Mouse (Mus musculus): ENCODE results near the gene Ncoa4.
"Not testable (repeated sequence)": the region's sequence is repeated elsewhere in the genome, so short reads cannot be mapped to it uniquely, and the experiment has no call there.

The Ncoa4 gene

DNA sequence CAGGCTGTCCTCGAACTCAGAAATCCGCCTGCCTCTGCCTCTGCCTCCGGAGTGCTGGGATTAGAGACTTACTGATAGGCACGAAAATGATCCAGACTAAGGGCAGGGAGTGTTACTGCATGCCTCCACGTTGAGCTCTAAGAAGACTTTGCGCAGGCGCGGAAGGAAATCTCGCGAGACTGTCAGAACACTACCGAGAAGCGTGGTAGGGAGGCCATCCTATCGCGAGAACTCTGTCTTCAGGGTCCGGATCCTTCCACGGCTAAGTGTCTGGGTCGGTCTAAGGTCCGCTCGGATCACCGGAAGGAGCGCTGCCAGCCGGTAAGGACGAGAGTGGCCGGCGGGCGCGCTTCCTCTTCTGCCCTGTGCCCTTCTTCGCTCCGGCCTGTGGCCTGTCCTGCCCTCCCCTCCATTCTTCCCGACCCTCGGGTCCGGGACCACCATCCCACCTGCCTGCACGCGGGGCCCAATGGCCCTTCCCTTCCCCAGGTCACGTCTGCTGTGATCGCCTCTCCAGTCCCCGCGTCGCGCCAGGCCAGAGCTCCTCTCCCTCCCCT lies at the start of gene Ncoa4:
Gene Ncoa4, plus strand, starts transcription at position 176 of the 557 bp plus-strand sequence.
- peak; percentile 98 for DNase-seq

DNA sequence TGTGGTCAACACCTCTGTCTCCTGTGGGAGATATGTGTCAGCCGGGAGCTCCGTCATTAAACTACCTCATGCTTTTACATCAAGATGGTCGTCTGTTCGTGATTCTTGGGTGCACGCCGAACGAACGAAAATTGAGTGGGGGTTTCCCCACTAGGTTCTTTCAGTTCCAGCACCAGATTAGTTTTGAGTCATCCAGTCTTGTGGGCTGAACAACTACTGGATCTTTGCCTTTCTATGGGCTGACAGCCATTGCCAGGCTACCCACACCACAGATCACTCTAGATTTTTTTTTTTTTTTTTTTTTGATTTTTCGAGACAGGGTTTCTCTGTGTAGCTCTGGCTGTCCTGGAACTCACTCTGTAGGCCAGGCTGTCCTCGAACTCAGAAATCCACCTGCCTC lies 47.5 kb upstream of the Ncoa4 start:
- DNase-seq: not testable (repeated sequence)

DNA sequence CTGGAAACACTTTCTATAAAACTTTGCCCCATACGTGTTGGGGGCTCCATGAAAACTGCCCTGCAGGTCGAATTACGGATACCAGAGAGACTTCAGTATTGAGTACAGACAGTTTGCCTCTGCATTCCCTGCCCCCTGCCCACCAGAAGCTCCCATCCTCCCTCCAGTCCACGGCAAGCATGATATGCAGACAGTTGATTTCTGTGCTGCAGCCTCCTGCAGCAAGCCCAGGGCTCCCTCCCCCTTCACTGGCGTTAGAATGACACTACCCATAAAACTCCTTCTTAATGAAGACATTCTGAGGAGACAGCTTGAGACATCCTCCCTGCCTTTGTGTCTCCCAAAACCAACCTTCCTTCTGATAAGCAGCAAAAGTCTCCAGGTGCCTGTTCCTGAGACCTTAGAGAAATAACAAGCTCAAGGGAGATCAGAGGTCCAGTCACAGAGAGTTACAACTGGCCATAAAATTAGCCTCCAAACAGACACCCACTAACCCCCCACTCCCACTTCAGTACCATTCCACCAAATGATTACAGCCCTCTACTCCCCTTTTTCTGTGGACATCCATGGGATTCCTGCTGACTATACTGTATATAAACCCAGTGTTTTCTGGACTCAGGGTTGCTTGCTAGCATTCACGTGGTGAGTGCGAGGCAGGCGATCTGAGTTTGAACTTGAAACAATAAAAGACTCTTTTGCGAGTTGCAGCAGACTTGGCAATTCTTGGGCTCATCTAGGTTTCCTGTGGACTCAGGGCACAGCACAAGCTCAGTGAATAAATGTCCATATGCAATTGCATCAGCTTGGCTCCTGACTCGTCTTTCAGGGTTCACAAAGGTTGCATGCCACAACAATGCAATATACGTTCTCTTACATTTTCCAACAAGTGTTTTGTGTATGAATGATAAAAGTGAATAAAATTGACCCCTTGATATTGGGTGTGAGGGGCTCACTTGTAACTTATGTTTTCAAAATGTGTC lies 38.4 kb upstream of the Ncoa4 start:
- no peak for DNase-seq

DNA sequence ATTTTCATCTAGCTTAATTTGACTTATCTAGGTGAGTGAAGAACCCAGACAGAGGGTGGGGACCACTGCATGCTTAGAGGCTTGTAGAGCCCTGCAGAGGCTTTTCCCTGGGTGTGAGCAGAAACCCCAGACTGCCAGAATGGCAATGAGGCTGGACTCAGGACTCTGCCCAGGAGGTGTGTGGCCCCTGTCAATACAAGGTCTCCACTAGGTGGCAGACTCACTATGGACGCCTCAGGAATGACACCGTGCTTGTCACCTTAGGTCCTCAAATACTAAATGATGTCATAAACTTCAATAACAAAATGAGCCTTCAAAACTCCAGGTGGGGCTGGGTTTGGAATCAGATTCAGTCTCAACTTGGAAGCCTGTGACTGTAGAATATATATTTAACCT lies 37.7 kb upstream of the Ncoa4 start:
- DNase-seq: no peak

DNA sequence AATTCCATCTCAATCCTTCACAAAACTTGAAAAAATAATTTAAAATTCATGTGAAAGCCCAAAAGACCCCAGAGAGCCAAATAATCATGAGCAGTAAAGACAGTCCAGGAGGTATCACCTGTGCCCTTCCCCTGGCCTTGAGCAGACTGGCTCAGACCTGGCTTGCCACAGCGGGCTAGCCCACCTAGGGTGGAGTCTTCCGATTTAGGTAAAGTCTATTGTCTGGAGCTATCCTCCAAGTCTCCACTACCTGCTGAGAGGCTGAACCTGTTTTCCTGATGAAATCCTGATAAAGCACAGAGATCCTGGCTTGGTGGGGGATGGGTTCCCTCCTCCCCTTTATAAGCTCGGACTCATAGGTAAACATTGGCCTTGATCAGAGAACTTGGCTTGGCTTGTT lies 35.4 kb upstream of the Ncoa4 start:
- DNase-seq: no peak

DNA sequence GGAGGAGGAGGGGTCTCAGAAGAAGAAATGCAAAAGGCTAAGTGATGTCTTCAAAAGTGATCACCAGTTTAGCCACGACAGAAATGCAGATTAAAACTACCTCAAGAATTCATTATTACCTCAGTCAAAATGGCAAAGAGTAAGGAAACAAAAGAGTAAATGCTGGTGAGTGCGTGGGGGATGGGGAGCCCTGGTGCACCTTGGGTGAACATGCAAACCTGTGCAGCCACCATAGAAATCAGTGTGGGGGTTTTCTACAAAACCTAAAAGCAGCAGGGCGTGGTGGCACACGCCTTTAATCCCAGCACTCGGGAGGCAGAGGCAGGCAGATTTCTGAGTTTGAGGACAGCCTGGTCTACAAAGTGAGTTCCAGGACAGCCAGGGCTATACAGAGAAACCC lies 34.4 kb upstream of the Ncoa4 start:
- not testable (repeated sequence) for DNase-seq

DNA sequence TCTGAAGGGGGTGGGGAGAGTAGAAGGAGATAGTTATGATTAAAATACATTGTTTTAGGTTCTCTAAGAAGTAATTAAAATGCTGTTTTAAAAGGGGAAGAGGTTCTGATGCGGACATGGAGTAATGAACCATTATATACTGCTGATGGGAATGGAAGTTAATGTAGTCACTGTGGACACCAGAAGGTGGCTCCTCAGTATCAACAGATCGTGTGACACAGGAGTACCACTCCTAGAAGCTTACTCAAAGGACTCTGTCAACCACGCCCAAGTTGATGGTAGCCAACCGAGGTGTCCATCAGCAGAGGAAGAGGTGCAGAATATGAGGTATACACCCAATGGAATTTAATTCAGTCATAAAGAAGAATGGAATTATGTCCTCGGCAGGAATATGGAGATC lies 31.3 kb upstream of the Ncoa4 start:
- DNase-seq: no peak

DNA sequence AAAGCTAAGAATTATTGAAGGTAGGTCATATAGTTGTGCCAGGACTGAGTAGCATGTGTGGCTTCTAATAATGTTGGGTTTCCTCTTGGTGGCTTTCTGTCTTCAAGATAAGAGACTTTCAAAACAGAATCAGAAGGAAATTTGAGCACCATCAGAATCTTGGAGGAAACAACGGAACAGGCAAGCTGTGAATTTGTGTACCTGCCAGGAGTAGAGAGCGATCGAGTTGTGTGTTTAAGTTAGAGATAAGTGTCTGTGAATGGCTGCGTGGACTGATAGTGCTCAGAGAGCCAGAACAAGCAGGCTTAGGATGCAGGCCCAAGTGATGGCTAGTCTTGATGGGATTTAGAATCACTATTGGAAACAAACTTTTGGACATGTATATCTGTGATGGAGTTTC lies 27.8 kb upstream of the Ncoa4 start:
- no peak for DNase-seq

DNA sequence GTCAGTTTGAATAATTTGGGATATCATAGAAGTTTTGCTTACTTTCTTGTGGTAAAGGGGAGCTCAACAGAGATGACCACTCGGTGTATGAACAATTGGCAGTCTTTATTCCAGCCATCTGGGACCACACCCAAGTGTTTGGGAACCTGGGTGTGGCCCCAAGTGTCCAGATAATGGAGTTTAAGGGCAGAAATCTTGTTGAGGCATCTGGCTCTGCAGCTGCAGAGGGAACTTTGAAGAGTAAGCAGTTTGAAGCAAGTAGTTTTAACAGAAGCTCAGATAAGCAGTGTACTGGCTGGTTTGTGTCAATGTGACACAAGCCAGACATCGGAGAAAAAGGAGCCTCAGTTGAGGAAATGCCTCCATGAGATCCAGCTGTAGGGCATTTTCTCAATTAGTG lies 25.4 kb upstream of the Ncoa4 start:
- no peak for DNase-seq

DNA sequence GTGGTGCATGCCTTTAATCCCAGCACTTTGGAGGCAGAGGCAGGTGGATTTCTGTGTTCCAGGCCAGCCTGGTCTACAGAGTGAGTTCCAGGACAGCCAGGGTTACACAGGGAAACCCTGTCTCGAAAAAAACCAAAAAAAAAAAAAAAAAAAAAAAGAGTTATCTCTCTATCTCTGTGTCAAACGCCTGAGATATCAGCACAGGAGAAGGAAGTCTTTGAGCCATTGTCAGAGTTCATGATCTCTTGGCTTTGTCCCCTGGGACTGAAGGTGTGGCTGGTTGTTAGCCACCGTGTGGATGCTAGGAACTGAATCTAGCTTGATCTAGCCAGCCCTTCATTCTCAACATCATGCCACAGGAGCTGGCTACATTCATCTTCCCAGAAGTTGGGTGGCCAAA lies 23.2 kb upstream of the Ncoa4 start:
- DNase-seq: not testable (repeated sequence)

DNA sequence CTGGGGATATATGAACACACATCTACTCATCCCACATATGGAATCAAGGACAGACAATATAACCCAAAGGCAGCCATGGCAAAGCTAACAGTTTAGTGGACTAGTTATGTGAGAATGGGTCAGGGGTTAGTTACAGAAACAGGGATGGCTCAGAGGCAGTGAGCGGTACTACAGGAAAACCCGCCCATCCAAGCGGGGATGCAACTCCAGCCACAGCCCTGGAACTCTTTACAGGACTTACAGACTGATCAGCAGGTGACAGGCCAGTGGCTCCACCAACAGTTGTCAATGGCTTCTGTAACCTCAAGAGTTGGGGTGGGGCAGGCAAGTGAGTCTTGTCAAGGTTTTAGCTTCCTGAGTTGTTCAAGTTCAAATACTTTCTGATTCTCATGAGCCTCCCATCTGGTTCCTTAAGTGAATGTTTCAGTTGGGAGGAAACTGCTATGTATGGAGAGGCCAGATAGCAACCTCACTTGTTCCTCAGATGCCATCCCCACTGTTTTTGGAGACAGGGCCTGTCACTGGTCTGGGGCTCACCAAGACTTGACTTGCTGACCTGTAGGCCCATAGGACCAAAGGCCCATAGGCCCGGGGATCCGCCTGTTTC lies 19.2 kb upstream of the Ncoa4 start:
- DNase-seq: no peak

DNA sequence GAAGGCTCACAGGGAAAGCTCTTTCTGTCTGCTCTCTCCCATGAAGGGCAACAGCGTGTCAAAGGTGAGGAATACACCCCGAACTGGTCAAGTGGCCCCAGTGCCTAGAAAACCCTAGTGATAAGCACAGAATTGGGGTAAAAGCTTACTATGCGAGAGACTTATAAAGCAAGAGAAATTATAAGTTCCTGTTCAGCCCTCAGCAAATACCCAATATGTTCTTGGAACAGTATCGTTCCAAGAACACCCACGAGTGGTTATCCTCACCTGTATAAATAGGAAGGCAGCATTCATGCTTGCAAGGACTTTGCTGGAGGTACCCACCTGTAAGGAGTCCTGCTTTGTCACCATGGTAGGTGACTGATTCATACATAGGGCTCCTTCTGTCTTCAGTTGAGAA lies 17.9 kb upstream of the Ncoa4 start, which contains the start of gene Msmb:
Gene Msmb, plus strand, starts transcription at position 301 of the 400 bp plus-strand sequence.
- DNase-seq: no peak

DNA sequence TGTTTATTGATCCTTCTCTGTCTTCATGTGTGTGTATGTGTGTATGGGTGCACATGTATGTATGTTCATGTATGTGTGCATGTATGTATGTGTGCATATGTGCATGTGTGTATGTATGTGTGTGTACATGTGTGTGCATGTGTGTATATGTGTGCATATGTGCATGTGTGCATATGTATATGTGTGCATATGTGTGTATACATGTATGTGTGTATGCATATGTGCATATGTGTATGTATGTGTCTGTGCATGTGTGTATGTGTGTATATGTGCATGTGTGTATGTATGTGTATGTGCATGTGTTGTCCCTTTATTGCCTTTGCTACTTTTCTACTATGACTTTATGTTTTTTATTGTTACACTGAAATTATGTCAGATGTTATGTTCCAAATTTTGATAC lies 14.9 kb upstream of the Ncoa4 start:
- no peak for DNase-seq

DNA sequence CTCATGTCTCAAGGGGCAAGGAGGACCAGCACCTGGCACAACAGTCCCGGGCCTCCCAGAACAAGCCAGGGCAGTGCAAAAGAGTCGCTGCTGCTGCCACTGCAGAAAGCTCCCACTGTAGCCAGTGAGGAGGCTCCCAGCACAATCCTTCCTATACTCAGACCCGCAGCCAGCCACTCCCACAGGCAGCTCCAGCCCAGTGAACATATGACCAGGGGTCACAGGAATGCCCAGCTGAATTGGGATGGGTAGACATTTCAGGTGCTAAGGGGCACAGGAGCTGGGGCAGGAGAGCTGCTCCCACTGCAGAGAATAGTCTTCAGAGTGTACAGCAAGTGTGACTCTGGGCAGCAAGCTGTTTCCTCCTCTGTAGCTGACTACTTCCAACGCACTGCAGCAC lies 14.3 kb upstream of the Ncoa4 start:
- no peak for DNase-seq

DNA sequence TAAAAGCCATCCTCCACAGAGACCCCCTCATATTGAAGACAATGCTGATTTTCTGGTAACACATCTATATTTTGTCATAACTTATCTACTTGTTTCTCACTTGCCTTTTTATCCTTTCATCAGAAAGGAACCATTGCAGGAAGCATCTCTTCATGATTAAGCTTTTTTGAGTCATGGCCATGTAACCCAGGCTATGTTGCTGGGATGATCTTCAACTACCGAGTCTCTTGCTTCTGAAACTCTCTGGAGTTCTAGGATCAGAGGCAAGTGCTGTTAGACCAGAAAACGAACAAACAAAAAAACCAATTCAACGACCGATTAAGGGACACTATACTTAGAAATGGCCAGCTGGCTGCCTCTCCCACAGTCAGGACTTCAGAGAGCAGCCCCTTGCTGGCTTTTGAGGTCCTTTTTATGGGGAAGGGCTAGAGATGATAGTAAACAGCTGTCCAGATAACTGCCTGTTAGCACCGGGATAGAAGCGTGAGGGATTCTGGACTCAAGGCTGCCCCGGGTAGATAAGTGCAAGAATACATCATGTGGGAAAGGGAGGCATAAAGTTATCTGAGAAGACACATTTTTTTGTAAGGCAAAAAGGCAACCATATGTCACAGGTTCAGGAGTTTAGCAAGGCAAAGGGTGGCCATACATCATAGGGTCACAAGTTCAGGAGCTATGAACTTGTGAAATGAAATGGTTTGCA lies 13.7 kb upstream of the Ncoa4 start:
- DNase-seq: no peak

DNA sequence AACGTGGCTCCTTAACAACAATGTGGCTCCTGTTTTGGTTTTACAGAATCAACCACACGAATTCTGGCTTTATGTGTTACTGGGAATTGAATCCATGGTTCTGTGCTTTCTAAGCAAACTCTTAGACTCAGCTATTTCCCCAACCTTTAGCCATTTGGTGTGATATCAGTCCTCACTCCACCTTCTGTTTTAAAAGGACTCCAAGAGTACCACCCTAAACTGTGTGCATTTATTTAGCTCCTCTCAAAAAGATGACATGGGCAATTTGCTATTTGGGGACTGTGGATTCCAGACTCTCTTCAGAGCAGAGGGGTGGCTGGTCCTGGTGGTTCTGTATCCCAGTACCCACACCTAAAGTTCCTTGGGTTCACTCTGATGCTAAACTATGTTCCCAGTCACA lies 13.1 kb upstream of the Ncoa4 start:
- DNase-seq: no peak

DNA sequence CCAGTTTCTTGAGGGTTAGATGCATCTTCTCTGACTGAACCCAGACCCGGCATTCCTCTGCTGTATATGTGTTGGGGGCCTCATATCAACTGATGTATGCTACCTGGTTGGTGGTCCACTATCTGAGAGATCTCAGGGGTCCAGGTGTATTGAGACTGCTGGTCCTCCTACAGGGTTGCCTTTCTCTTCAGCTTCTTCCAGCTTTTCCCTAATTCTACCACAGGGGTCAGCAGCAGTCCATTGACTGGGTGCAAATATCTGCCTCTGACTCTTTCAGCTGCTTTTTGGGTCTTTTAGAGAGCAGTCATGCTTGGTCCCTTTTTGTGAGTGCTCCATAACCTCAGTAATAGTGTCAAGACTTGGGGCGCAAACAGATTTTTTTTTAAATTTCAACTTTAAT lies 8.8 kb upstream of the Ncoa4 start:
- no peak for DNase-seq

DNA sequence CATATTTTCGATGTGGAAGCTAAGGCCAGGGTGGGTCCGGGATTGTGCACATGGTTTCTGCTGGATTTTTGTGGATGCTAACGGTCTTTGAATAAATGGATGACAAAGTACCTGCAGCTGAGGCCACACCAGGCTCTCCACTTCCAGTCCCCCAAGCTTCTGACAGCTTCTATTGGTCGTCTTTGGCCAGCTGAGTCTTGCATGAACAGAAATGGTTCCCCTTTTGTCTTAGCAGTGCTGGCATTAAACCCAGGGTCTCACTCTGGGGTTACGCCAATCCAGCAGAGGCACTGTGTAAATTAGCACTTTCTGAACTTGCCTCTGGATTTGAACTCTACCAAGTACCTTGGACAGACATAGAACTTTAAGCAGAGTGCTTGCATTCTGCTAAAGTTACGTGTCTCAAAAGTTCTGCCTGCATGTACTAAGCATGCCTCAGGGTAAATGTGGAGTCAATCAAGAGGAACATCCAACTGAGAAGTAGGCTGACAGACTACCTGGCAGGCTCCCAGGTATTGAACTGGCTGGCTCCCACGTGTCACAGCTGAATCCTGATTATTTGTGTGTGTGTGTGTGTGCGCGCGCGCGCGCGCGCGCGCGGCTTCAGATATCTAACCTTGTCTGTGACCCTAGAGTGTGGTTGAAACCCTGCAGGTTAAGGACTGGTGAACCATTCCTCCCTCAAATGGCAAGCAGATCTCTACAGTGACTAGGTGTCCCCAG lies 7.3 kb upstream of the Ncoa4 start:
- no peak for DNase-seq

DNA sequence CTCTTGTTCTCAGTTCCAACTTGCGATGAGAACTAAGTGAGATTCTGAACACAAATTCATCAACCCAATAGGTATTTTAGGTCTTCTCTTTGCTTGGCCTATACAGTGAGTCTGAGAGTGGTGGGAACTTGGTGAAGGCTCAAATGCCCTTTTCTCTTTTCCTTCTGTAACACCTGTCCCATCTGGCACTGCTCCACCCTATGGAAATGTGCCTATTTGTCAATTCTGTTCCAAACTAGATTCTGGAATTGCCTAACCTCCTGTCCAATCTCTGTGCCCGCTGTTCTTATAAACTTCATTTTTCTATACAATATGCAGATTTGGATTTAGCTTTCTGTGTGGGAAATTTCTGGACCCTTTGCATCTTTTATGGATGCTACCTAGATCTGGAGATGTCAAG lies 6.5 kb upstream of the Ncoa4 start:
- DNase-seq: no peak

DNA sequence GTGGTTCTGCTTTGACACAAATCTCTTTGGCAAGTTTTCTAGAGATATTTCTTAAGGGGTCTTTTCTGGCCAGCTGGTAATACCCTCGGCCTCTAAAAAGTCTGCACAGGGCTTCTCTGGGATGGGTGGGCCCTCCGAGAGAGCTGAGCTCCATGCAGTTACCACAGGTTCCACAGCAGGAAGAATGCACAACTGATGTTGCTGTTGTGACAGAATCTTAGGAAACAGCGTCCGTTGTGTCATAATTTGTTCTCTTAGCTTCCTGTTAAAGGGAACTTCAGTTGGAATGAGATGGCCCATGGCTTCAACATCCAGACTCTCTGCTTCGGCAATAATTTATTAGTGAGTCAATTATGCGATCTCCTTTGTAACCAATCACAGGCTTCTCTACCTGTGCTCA lies 4.9 kb upstream of the Ncoa4 start:
- DNase-seq: no peak

DNA sequence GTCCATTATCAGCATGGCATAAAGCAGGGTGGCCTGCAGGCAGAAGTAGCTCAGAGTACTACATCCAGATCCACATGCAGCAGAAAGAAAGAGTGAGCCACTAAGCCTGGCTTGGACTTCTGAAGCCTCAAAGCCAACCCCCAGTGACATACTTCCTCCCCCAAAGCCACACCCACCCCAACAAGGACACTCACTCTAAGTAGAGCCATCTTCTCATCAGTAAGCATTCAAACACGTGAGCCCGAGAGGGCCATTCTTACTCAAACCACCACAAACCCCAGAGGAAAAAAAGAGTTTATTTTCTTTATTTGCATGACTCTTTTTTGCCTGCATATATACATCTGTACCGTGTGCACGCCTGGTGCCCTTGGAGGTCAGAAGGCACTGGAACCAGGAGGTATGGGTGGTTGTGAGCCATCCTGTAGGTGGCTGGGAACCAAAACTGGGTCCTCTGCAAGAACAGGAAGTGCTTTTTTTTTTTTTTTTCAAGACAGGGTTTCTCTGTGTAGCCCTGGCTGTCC lies 455 bp upstream of the Ncoa4 start:
- DNase-seq: no peak

DNA sequence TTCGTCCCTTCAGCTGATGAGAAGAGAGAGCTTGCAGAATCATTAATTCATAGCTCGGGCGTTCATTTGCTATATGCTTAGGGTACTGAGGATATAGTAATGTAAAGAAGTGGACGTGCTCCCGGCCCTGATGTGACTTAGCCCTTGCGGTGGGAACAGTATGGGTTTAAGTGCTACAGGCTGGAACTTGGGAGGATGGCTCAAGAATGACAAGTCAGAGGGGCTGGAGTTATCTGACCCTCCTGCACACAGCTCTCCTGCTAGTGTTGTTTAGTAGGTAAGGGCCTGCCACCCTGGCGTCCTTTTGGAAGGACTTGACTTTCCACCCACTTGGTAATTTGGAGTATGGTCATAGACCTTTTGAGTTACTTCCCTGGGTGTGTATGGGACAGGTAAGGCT lies 898 bp downstream of the Ncoa4 start:
- no peak for DNase-seq
